Mouse (Mus musculus): Measurements from ENCODE around the gene Haus3.

DNA sequence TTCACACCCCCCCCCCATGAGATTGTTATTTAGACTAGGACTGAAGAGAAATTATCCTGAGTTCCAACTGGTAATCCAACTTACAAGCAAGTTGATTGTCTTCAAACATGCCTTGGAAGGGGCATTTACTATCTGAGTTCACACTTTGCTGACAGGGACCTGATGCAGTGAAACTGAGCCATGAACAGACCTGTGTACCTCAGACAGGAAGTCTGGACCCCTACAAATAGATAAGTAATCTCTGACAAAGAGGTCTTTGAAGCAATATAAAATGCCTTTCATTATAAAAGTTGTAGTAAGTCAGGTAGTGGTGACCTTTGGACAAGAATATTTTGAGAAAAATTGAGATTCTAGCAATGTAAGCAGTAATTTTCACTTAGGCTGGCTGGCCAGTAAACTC, 20.9 kb downstream of the Haus3 start:
- no peak for TF ChIP-seq CTCF (IDR thresholded peaks at IDR 0.05)
- no peak for TF ChIP-seq POLR2A (IDR thresholded peaks at IDR 0.05; ENCODE audit: insufficient read depth, low read depth, low read length)
